Mouse (Mus musculus) CD4-positive, CD25-positive, alpha-beta regulatory T cell, adult 4 months (primary cell): ENCODE measurements around the gene Kcnb1. TPM values are rescaled to one million over a fixed set of nuclear protein-coding genes. Genes with fewer than 3 reads are reported as not detected.
"Not testable (repeated sequence)": the region's sequence is repeated elsewhere in the genome, so short reads cannot be mapped to it uniquely, and the experiment has no call there.

Experiments used
- ATAC-seq: one replicate; pipeline ENCODE4 v1.8.0; 2017
- polyA plus RNA-seq, 2 experiments: library from polyadenylated mRNA; unstranded; fragments of 100-300 nt; shearing (Covaris generic); gene quantifications; one replicate each; pipeline ENCODE4 v1.2.1; 2017

Kcnb1 gene
- polyA plus RNA-seq = under 1 TPM; 0.22 to 0.92 TPM

GRCm38 (mm10) chr2:167190076-167190399, at the start of gene Kcnb1:
Gene Kcnb1, minus strand, starts transcription at chr2:167190155.
- ATAC-seq = no peak

DNA sequence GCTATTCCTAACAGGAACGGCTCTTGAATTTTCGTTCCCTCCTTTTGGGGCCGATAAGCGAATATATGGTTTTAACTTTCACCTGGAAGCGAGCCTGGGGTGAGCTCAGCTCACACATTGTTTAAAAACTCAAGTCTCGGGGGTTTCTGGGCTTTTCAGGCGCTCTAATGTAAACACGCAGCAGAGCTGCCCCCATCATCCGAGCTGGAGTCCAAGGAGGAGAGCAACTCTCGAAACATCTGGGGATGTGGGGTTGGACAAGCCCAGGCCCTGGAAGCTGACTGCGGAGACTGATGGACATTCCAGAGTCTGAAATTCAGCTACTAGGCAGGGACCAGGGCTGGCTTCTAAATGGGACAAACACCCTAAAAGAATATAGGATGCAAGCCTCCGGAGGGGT, 49.3 kb upstream of the Kcnb1 start:
- ATAC-seq = no peak

- ATAC-seq = no peak
Measured at GRCm38 (mm10) chr2:167237224-167237623, 47.3 kb upstream of the Kcnb1 start.

- ATAC-seq = no peak
Measured at GRCm38 (mm10) chr2:167236174-167236573, 46.2 kb upstream of the Kcnb1 start.

DNA sequence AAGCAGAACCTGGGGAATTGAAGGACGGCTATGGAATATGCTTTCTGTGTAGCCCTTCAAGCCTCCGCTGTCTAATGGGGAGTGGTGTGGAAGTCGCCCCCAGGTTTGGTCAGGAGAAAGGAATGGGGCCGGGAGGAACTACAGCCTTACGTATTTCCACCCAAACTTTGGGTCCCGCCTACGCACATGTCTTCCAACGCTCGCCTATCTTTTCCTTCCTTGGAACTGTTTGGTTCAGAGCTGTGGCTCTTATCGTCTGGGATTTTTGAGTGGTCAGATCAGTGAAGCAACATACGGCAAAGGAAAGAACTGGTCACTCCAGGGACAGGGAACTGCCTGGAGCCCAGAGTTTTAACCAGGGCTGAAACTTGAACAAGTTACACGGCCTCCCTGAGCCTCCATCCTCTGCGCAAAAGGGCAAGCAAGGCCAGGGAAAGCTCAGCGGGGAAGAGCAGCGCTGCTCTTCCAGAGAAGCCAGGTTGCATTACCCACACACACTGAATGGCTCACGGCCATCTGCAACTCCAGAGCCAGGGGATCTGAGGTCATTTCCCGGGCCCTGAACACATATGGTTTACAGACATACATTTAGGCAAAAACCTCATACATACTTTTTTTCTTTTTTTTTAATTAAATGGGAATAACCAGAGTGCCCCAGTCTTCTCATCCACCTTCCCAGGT, 45.5 kb upstream of the Kcnb1 start:
- ATAC-seq = no peak

- ATAC-seq = no peak
Measured at GRCm38 (mm10) chr2:167233771-167234170, 43.8 kb upstream of the Kcnb1 start.

- no peak for ATAC-seq
Measured at GRCm38 (mm10) chr2:167233009-167233335, 43.0 kb upstream of the Kcnb1 start.

DNA sequence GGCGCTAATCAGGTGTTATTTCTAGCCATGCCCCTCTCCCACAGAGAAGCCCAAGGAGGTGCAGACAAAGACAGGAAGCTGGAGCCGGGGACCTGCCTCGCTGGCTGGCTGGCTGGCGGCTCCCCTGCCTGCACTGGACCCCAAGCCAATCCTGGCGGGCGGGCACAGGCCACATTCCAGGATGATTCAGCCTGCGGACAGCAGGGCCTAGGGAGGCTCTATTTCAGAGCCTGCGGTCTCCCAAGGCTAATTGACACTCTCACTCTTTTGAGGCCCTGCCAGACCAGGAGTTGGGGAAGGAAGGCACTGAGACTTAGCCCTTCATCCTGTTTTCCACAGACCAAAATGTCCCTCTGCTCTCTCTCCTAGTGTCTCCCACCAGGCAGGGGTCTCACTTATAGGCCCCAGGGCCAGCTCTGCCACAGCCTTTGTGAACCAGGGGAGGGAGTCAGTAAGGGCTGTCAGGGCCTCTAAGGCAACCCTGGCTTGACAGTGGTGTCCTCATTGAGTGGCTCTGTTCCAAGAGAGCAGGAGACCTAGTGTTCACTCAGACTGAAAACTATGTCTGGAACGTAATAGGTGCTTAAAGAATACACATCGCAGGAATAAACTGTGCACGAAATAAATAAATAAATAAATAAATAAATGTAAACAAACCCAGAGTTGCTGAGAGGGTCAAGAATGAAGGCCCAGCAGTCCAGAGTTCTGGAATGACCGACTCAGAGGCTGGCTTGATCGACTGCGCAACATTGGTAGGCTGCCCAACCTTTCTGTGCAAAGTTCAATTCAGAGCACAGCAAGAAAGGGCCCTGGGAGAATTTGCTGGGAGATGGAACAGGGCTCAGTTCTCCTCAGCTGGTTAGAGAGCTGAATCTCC, 42.4 kb upstream of the Kcnb1 start:
- ATAC-seq = no peak

- ATAC-seq = no peak
Measured at GRCm38 (mm10) chr2:167230554-167230953, 40.6 kb upstream of the Kcnb1 start.

GRCm38 (mm10) chr2:167224937-167225336, 35.0 kb upstream of the Kcnb1 start:
- ATAC-seq = no peak

DNA sequence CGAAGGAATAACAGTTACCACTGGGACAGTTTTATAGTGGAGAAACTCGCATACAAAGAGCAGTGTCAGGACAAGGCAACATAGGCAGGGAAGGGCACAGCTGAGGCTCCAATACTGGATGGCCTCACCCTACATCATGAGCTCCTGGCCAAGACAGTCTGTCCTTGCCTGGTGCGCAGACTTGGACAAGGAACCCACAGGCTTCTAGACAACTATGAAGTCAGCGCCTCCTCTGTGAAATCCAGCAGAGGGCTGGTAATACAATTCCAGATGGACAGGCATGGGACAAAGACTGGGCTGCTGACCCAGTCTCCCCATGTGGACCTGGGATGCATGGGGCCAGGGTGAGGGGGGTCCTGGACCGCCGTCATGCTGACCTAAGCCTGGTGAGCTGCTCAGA, 34.2 kb upstream of the Kcnb1 start:
- no peak for ATAC-seq

GRCm38 (mm10) chr2:167222152-167222551, 32.2 kb upstream of the Kcnb1 start:
- no peak for ATAC-seq

- no peak for ATAC-seq
Measured at GRCm38 (mm10) chr2:167221159-167221845, 31.3 kb upstream of the Kcnb1 start.

- ATAC-seq = no peak
Measured at GRCm38 (mm10) chr2:167220736-167221135, 30.8 kb upstream of the Kcnb1 start.

DNA sequence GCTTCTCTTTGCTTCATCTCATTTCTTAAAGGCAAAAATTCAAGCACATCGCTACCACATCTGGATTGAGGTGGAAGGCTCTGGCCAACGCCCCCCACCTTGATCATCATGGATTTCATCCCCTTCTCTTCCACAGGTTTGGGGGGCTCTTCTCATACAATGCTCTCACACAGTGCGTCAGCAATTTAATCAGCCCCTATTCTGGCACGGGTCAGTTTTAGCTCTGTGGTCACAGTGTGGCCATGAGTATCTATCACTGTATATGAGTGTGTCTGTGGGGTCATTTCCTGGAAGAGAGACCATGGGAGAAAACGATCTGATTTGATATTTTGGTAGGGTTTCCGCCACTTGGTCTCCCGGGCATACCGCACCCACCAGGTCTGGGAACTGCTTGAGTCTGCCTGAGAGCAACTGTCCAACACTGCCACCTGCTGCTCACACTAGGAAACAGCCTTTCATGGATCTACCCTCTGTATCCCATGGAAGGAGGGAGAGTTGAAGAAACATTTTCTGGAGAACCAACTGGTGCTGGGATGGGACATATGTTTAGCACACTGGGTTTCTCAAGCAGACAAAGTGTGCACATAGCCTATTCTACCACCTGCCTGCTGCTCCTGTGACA, 29.3 kb upstream of the Kcnb1 start:
- no peak for ATAC-seq

DNA sequence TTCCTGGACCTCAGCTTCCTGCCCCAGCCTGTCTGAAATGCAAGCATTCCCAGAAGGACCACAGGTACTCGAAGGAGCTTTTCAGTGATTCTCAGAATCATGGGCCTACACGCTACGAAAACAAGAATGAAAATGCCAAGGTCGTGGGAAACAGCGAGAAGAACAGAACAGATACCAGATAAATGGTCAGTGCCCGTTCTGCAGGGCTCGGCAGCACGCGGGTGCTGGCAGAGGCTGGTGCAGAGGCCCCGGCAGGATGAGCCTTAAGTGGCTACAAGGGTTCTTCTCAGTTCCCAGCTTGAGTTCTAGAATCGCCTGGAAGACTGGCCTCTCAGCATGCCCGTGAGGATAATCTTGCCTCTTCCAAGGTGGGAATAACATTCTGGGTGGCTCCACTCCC, 23.7 kb upstream of the Kcnb1 start:
- no peak for ATAC-seq

- no peak for ATAC-seq
Measured at GRCm38 (mm10) chr2:167213076-167213475, 23.1 kb upstream of the Kcnb1 start.

DNA sequence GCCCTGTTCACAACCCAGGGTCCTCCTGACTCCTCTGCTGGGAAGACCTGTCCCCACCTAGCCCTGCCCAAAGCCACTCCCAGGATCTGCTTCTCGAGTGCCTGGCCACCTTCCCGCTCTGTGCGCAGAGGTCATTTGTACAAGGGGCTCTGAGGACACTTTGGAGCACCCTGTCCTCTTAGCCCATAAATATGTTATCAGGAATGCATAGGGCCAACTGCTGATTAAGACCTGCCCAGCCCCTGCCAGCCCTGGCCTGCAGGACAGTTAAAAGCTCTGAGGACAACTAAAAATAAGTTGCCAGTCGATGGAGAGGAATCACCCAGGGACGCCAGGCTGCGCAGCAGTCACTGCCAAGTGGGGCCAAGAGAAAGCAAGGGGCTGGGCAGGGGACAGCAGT, 22.6 kb upstream of the Kcnb1 start:
- no peak for ATAC-seq

GRCm38 (mm10) chr2:167212089-167212488, 22.1 kb upstream of the Kcnb1 start:
- ATAC-seq = no peak

GRCm38 (mm10) chr2:167209900-167210299, 19.9 kb upstream of the Kcnb1 start:
- ATAC-seq = no peak

- ATAC-seq = no peak
Measured at GRCm38 (mm10) chr2:167208984-167209383, 19.0 kb upstream of the Kcnb1 start.

- ATAC-seq = no peak
Measured at GRCm38 (mm10) chr2:167205918-167206629, 16.1 kb upstream of the Kcnb1 start.

DNA sequence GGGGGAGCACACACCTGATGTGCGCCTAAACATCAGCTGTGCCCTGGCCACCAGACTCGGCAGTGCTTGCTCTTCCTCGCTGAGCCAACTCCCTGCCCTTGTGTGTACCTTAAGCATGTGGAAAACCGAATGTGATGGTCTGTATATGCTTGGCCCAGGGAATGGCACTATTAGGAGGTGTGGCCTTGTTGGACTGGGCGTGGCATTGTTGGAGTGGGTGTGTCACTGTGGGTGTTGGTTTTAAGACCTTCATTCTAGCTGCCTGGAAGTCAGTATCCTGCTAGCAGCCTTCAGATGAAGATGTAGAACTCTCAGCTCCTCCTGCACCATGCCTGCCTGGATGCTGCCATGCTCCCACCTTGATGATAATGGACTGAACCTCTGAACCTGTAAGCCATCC, 14.7 kb upstream of the Kcnb1 start:
- ATAC-seq = not testable (repeated sequence)
